Mouse (Mus musculus): ENCODE measurements around the gene Ppp1r9a. TPM values are rescaled to one million over a fixed set of nuclear protein-coding genes. Genes with fewer than 3 reads are reported as not detected.

The Ppp1r9a gene
- total and polyA plus RNA-seq, 3 experiments: 0.03 TPM; not detected in 2

DNA sequence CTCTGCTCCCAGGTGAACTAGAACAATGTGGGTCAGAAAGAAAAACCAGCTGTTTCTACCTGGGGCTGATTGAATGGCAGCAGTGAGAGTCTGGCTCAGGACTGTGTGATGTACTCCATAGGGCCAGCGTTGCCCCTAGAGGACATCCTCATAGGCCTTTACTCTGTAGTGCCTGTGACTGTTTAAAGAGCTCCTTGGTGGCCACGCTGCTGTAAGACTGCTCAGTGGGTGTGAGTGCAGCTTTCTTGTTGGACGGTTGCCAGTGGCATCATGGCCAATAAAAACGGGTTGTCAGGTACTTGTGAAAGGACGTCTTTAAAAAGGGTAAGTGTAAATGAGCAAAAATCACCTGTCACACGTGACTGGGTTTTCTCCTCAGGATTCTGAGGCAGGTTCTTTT lies 70.1 kb downstream of the Ppp1r9a start:
- Histone ChIP-seq H3K27me3 (ENCODE audit: control insufficient read depth in 1 of 2, insufficient read depth in 2 of 2, low read length in 2 of 2) (peaks cover 2 to 5% of the 10 kb centered on the region in 2 experiments; a peak in 3 of 4 replicates), H3K4me3 (ENCODE audit: control insufficient read depth in 1 of 2, insufficient read depth in 1 of 2, low read depth in 2 of 2, low read length in 2 of 2) (no peak overlapping the region), H3K36me3 (ENCODE audit: control insufficient read depth in 1 of 2, insufficient read depth in 2 of 2, low read length in 2 of 2) (no peaks in the 10 kb centered on the region), H3K79me2 (ENCODE audit: control insufficient read depth, insufficient read depth, low read length, poor library complexity) (no peaks in the 10 kb centered on the region), H3K4me1 (ENCODE audit: control insufficient read depth in 1 of 2, insufficient read depth in 2 of 2, low read length in 2 of 2) (no peaks in the 10 kb centered on the region), H3K9ac (ENCODE audit: control insufficient read depth, low read depth, low read length, poor library complexity, severe bottlenecking) (no peak overlapping the region), H3K9me3 (replicated peaks; ENCODE audit: insufficient read depth, low read length) (no peaks in the 10 kb centered on the region), H3K27ac (ENCODE audit: control insufficient read depth, low read depth, low read length) (no peak overlapping the region)
- no peak for TF ChIP-seq GATA1 (IDR thresholded peaks at IDR 0.05; ENCODE audit: low read depth, low read length)
- no peak for TF ChIP-seq BHLHE40 (IDR thresholded peaks at IDR 0.05; ENCODE audit: borderline replicate concordance, low read depth, low read length)
- TF ChIP-seq CHD1 (IDR thresholded peaks at IDR 0.05; ENCODE audit: low read depth, low read length): no peak
- no peak for TF ChIP-seq ZKSCAN1 (IDR thresholded peaks at IDR 0.05; ENCODE audit: low read depth, low read length)
- no peak for TF ChIP-seq NRF1 (IDR thresholded peaks at IDR 0.05; ENCODE audit: insufficient read depth, low read depth, low read length, poor library complexity, severe bottlenecking)
- no peak for TF ChIP-seq TAL1 (IDR thresholded peaks at IDR 0.05; ENCODE audit: low read length)
- no peak for TF ChIP-seq RCOR1 (IDR thresholded peaks at IDR 0.05; ENCODE audit: low read depth, low read length)
- TF ChIP-seq TCF12 (IDR thresholded peaks at IDR 0.05; ENCODE audit: low read depth, low read length): no peak
- no peak for TF ChIP-seq NELFE (IDR thresholded peaks at IDR 0.05; ENCODE audit: low read depth, low read length)
- TF ChIP-seq ELF1 (IDR thresholded peaks at IDR 0.05; ENCODE audit: low read depth, low read length): no peak
- no peak for TF ChIP-seq MAFK (IDR thresholded peaks at IDR 0.05; ENCODE audit: borderline replicate concordance, low read depth, low read length)
- no peak for TF ChIP-seq ZC3H11A (IDR thresholded peaks at IDR 0.05; ENCODE audit: low read depth, low read length)
- TF ChIP-seq SMC3 (IDR thresholded peaks at IDR 0.05; ENCODE audit: low read depth, low read length): no peak
- no peak for TF ChIP-seq GABPA (IDR thresholded peaks at IDR 0.05; ENCODE audit: low read depth, low read length)
- DNase-seq (ENCODE audit: low read depth, low spot score): no peak

DNA sequence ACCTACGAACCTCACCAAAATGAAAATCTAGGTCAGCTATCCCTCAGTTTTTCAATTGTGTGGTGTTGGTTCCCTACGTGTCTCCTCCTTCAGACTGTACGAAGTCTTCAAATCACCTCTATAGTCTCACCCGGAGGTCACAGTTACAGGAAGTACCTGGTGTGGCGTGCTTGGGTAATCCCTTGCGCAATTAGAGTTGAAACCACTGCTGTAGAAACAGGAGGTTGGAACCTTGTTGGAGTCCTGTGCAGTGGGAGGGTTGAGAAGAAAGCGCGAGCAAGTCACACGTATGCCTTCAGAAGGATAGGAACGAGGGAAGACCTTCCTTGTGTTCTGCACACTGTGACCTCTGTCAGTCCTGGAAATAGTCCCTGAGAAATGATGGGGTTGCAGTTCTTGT lies 70.6 kb downstream of the Ppp1r9a start:
- no peak overlapping the region for H3K4me3 ChIP-seq (ENCODE audit: control insufficient read depth in 1 of 2, insufficient read depth in 1 of 2, low read depth in 2 of 2, low read length in 2 of 2)
- no peak for DNase-seq (ENCODE audit: low read depth, low spot score)
- TF ChIP-seq CTCF (IDR thresholded peaks at IDR 0.05 in 2 of 3, conservative IDR thresholded peaks at IDR 0.05 in 1 of 3; ENCODE audit: control insufficient read depth in 1 of 3, insufficient read depth in 1 of 3, low read depth in 2 of 3, low read length in 3 of 3, poor library complexity in 1 of 3, severe bottlenecking in 1 of 3) (no peak), POLR2A (IDR thresholded peaks at IDR 0.05; ENCODE audit: control insufficient read depth in 1 of 2, insufficient read depth in 1 of 2, low read depth in 1 of 2, low read length in 2 of 2, poor library complexity in 1 of 2) (no peak), SIN3A (IDR thresholded peaks at IDR 0.05; ENCODE audit: low read length) (no peak)
- H3K9me3 ChIP-seq (replicated peaks; ENCODE audit: insufficient read depth, low read length): no peaks in the 10 kb centered on the region
- no peaks in the 10 kb centered on the region for H3K4me1 ChIP-seq (ENCODE audit: control insufficient read depth in 1 of 2, insufficient read depth in 2 of 2, low read length in 2 of 2)
- peaks cover 2 to 4% of the 10 kb centered on the region in 2 experiments; a peak in 3 of 4 replicates for H3K27me3 ChIP-seq (ENCODE audit: control insufficient read depth in 1 of 2, insufficient read depth in 2 of 2, low read length in 2 of 2)
- H3K9ac ChIP-seq (ENCODE audit: control insufficient read depth, low read depth, low read length, poor library complexity, severe bottlenecking): no peak overlapping the region
- no peaks in the 10 kb centered on the region for H3K36me3 ChIP-seq (ENCODE audit: control insufficient read depth in 1 of 2, insufficient read depth in 2 of 2, low read length in 2 of 2)
- no peak overlapping the region for H3K27ac ChIP-seq (ENCODE audit: control insufficient read depth, low read depth, low read length)
- no peaks in the 10 kb centered on the region for H3K79me2 ChIP-seq (ENCODE audit: control insufficient read depth, insufficient read depth, low read length, poor library complexity)
